Mouse (Mus musculus) ovary, postnatal 36 days (tissue): ENCODE measurements around the gene Tmem150c.

ENCODE experiments used
- DNase-seq: peaks from one replicate; pipeline ENCODE4 v3.0.0; 2022; ENCODE audit warnings: low spot score, mixed read lengths

The Tmem150c gene

GRCm38 (mm10) chr5:100159638-100159973, at the start of gene Tmem150c:
Tmem150c (minus strand) TSS chr5:100159808.
- no peak for DNase-seq

GRCm38 (mm10) chr5:100209093-100209492, 49.5 kb upstream of the Tmem150c start:
- no peak for DNase-seq

- DNase-seq: no peak
These were observed 47.1 kb upstream of the Tmem150c start for GRCm38 (mm10) chr5:100206675-100207074.

GRCm38 (mm10) chr5:100205519-100206189, 46.0 kb upstream of the Tmem150c start:
- no peak for DNase-seq

GRCm38 (mm10) chr5:100200805-100201204, 41.2 kb upstream of the Tmem150c start:
- DNase-seq: no peak

- DNase-seq: no peak
These were observed 40.7 kb upstream of the Tmem150c start for GRCm38 (mm10) chr5:100200296-100200695.

GRCm38 (mm10) chr5:100199092-100199853, 39.7 kb upstream of the Tmem150c start:
- DNase-seq: no peak

GRCm38 (mm10) chr5:100197476-100197875, 37.9 kb upstream of the Tmem150c start:
- no peak for DNase-seq

- DNase-seq: no peak
These were observed 37.3 kb upstream of the Tmem150c start for GRCm38 (mm10) chr5:100196854-100197431.

GRCm38 (mm10) chr5:100196397-100196796, 36.8 kb upstream of the Tmem150c start:
- DNase-seq: no peak

- DNase-seq: no peak
These were observed 32.0 kb upstream of the Tmem150c start for GRCm38 (mm10) chr5:100191438-100192190.

- DNase-seq: no peak
These were observed 27.7 kb upstream of the Tmem150c start for GRCm38 (mm10) chr5:100187035-100187901.

GRCm38 (mm10) chr5:100186618-100187017, 27.0 kb upstream of the Tmem150c start:
- no peak for DNase-seq

GRCm38 (mm10) chr5:100185895-100186294, 26.3 kb upstream of the Tmem150c start:
- DNase-seq: no peak

- DNase-seq: no peak
These were observed 21.4 kb upstream of the Tmem150c start for GRCm38 (mm10) chr5:100181011-100181410.

- no peak for DNase-seq
These were observed 19.2 kb upstream of the Tmem150c start for GRCm38 (mm10) chr5:100178781-100179165.

- no peak for DNase-seq
These were observed 18.6 kb upstream of the Tmem150c start for GRCm38 (mm10) chr5:100178122-100178780.

GRCm38 (mm10) chr5:100177547-100177946, 17.9 kb upstream of the Tmem150c start:
- DNase-seq: no peak

GRCm38 (mm10) chr5:100176096-100176495, 16.5 kb upstream of the Tmem150c start:
- DNase-seq: no peak

GRCm38 (mm10) chr5:100175582-100175981, 16.0 kb upstream of the Tmem150c start:
- DNase-seq: no peak

GRCm38 (mm10) chr5:100172104-100172503, 12.5 kb upstream of the Tmem150c start:
- DNase-seq: no peak
